Mouse (Mus musculus) hindbrain, embryonic 13.5 days (tissue): ENCODE data around the gene Rsad2. TPM values are rescaled to one million over a fixed set of nuclear protein-coding genes. Genes with fewer than 3 reads are reported as not detected.

Experiments
- ATAC-seq: fragments of 200-750 bp; cut with Nextera tagmentation; 2 replicates; pipeline ENCODE4 v1.8.0; 2017; ENCODE audit warnings: moderate TSS enrichment; ENCODE audit not compliant: low FRiP score
- H3K27ac ChIP-seq: fragments of 300-500 bp; sonication (generic); 2 replicates; pipeline ENCODE4 v1.5.1; 2015; ENCODE audit warnings: inconsistent platforms, mild to moderate bottlenecking, moderate library complexity
- H3K27me3 ChIP-seq: fragments of 300-500 bp; sonication (generic); 2 replicates; pipeline ENCODE4 v1.6.1; 2015; ENCODE audit warnings: mild to moderate bottlenecking, inconsistent platforms
- H3K36me3 ChIP-seq: fragments of 300-500 bp; sonication (generic); 2 replicates; pipeline ENCODE4 v1.6.1; 2015; ENCODE audit warnings: mild to moderate bottlenecking, inconsistent platforms
- H3K4me1 ChIP-seq: fragments of 300-500 bp; sonication (generic); replicated peaks from 2 replicates; pipeline ENCODE4 v1.6.1; 2015; ENCODE audit warnings: inconsistent platforms
- H3K4me2 ChIP-seq: fragments of 300-500 bp; sonication (generic); 2 replicates; pipeline ENCODE4 v1.6.1; 2015; ENCODE audit warnings: inconsistent platforms, mild to moderate bottlenecking, moderate library complexity
- H3K4me3 ChIP-seq: fragments of 300-500 bp; sonication (generic); 2 replicates; pipeline ENCODE4 v1.5.1; 2015; ENCODE audit warnings: mild to moderate bottlenecking, inconsistent platforms
- H3K9ac ChIP-seq: fragments of 300-500 bp; sonication (generic); 2 replicates; pipeline ENCODE4 v1.6.1; 2015; ENCODE audit warnings: mild to moderate bottlenecking, inconsistent platforms
- H3K9me3 ChIP-seq: fragments of 300-500 bp; sonication (generic); 2 replicates; pipeline ENCODE4 v1.6.1; 2016; ENCODE audit warnings: inconsistent platforms
- WGBS: fragments of 180-500 bp; shearing (Covaris S2); methylation state at CpG from one replicate; pipeline ENCODE4 v1.1.7; 2015; 5-methylcytosine and 5-hydroxymethylcytosine counted together
- polyA plus RNA-seq: library from polyadenylated mRNA; unstranded; fragments of >200 nt; fragmentation: Nextera tagmentation; extraction: Ambion mirVana; gene quantifications from 2 replicates; pipeline ENCODE4 v1.2.1, GENCODE M21; 2015

The Rsad2 gene
- polyA plus RNA-seq, 1 experiment from 2014 or later, result 0.44 TPM

- Histone ChIP-seq H3K36me3 (peaks cover 5% of the 10 kb centered on the region; the same call in 1 of the 2 replicates), H3K4me1 (peaks cover 28% of the 10 kb centered on the region), H3K4me2 (peak overlapping the region; percentile 99; the same call in 1 of the 2 replicates), H3K27ac (no peak overlapping the region), H3K4me3 (no peak overlapping the region), H3K9me3 (no peaks in the 10 kb centered on the region), H3K9ac (no peak overlapping the region), H3K27me3 (no peaks in the 10 kb centered on the region)
- no peak for ATAC-seq
- 72% methylated on average over 3 of the region's 3 CpGs for WGBS
Observed at GRCm38 (mm10) chr12:26471376-26471775, 15.1 kb upstream of the Rsad2 start.

DNA sequence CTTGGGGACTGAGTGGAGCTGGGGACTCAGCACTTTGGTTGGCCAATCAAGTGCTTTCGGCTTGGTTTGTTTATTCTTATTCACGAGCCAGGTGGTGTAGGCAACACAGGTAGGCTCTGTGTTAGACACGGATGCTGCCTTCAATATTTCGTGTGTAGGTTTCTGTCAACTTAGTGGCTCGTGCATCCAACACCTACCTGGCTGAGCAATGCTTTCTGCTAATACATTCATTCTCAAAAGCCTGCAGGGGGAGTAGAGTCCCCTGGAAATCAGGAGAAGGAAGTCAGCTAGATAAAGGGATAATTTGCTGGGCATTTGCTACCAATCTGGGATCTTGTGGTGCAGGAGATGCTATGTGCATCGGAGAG lies 13.8 kb upstream of the Rsad2 start:
- WGBS, result 27% methylated on average over 6 of the region's 6 CpGs
- Histone ChIP-seq H3K27ac (peak overlapping the region; percentile 95), H3K4me2 (peak overlapping the region; percentile 99), H3K27me3 (no peaks in the 10 kb centered on the region), H3K4me1 (peaks cover 28% of the 10 kb centered on the region), H3K36me3 (peaks cover 5% of the 10 kb centered on the region; the same call in 1 of the 2 replicates), H3K4me3 (peak overlapping the region; percentile 66), H3K9me3 (no peaks in the 10 kb centered on the region), H3K9ac (peak overlapping the region; percentile 90)
- 0 out of 2 replicates have a peak, but pooled peaks have one; percentile 8 for ATAC-seq

DNA sequence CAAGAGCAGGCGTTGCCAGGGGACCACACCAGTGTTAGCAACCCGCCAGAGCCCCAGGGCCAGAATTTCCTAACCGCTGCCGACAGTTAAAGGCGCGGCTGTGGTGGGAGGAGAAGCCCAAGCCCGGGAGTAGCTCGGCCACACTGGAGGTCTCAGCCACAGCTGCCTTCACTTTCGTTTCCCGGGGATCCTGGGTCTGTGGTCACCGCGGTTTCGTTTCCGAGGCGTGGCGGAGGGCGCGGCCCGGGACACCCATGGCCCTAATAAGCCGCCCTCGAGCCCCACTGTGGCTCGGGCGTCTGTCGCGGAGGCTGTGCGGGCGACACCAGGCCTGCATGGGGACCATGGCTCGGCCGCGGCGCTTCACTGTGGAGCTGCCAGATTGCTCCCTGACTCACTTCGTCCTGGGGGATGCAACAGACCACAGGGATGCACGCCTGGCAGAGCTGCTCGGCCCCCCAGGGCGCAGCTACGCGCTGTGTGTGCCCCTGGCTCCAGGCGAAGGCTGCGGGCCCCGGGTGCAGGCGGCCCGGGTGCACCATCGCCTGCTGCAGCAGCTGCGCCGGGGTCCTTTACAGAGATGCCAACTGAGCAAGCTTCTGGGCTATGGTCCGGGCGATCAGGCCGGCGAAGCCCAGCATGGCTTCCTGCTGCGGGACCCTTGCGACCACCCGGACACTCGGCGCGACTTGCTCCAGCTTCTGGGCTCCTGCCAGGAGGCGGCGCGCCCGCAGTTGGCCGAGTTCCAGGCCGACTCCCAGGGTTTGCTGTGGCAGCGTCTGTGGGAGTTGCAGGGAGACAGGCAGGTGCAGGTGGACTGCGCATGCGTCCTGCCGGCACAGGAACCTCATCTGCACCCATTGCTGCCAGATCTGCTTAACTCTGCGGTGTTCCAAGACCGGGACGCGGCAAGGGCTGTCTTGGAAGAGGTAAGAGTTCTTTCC lies 13.1 kb upstream of the Rsad2 start, which contains the start of gene Cmpk2:
Gene Cmpk2 (plus strand): TSS at position 107 of the 944 bp plus-strand sequence.
- peak within 1 kb of the TSS; percentile 95 for H3K27ac ChIP-seq
- peaks cover 5% of the 10 kb centered on the region; the same call in 1 of the 2 replicates for H3K36me3 ChIP-seq
- no peaks in the 10 kb centered on the region for H3K9me3 ChIP-seq
- H3K27me3 ChIP-seq, result no peaks in the 10 kb centered on the region
- H3K4me1 ChIP-seq, result peaks cover 28% of the 10 kb centered on the region
- peak within 1 kb of the TSS; percentile 99 for H3K4me2 ChIP-seq
- WGBS, result under 1% methylated on average over 68 of the region's 69 CpGs
- H3K9ac ChIP-seq, result peak within 1 kb of the TSS; percentile 90
- H3K4me3 ChIP-seq, result peak within 1 kb of the TSS; percentile 66
- peak; percentile 88 for ATAC-seq

DNA sequence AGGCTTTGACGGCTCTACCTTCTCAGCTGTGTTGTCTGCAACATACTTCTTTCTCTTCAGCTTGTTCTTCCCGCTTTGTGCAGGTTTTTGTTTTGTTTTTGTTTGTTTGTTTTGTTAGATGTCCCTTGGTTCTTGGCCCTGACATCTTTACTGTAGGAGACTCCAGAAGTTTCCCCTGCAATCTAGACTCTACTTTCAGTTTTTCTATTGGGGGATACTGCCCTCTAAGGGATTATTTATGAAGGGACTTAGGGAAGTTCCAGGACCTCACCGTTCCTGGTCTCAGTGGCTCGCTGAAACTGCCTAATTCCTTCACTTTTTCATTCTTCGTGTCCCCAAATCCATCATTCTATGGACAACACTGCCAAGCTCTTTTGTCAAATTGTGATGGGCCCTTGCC lies 9.3 kb upstream of the Rsad2 start:
- no peaks in the 10 kb centered on the region for H3K27me3 ChIP-seq
- no peak overlapping the region for H3K4me3 ChIP-seq
- H3K27ac ChIP-seq, result no peak overlapping the region
- ATAC-seq, result no peak
- H3K9me3 ChIP-seq, result no peaks in the 10 kb centered on the region
- no peak overlapping the region for H3K4me2 ChIP-seq
- 59% methylated on average over 5 of the region's 5 CpGs for WGBS
- no peak overlapping the region for H3K9ac ChIP-seq
- H3K36me3 ChIP-seq, result no peaks in the 10 kb centered on the region
- peaks cover 20% of the 10 kb centered on the region for H3K4me1 ChIP-seq

GRCm38 (mm10) chr12:26460091-26460490 lies 3.8 kb upstream of the Rsad2 start:
- H3K4me1 ChIP-seq, result peaks cover 10% of the 10 kb centered on the region
- ATAC-seq, result no peak
- 74% methylated on average over 2 of the region's 2 CpGs for WGBS
- H3K9me3 ChIP-seq, result no peaks in the 10 kb centered on the region
- H3K9ac ChIP-seq, result no peak overlapping the region
- H3K4me2 ChIP-seq, result no peak overlapping the region
- H3K36me3 ChIP-seq, result no peaks in the 10 kb centered on the region
- H3K27ac ChIP-seq, result no peak overlapping the region
- no peaks in the 10 kb centered on the region for H3K27me3 ChIP-seq
- no peak overlapping the region for H3K4me3 ChIP-seq

- Histone ChIP-seq H3K4me3 (no peak overlapping the region), H3K4me1 (peaks cover 10% of the 10 kb centered on the region), H3K9ac (no peak overlapping the region), H3K9me3 (no peaks in the 10 kb centered on the region), H3K27ac (no peak overlapping the region), H3K4me2 (no peak overlapping the region), H3K36me3 (no peaks in the 10 kb centered on the region), H3K27me3 (no peaks in the 10 kb centered on the region)
- ATAC-seq, result no peak
- 65% methylated on average over 5 of the region's 5 CpGs for WGBS
Observed at GRCm38 (mm10) chr12:26454682-26455081, 1.6 kb downstream of the Rsad2 start.

GRCm38 (mm10) chr12:26452951-26453350 lies 3.3 kb downstream of the Rsad2 start:
- ATAC-seq, result no peak
- Histone ChIP-seq H3K27me3 (no peaks in the 10 kb centered on the region), H3K4me3 (no peak overlapping the region), H3K4me2 (no peak overlapping the region), H3K4me1 (peaks cover 10% of the 10 kb centered on the region), H3K9ac (0 out of 2 replicates have a peak overlapping the region, but pooled peaks have one; percentile 29), H3K36me3 (no peaks in the 10 kb centered on the region), H3K9me3 (no peaks in the 10 kb centered on the region), H3K27ac (no peak overlapping the region)
- WGBS, result 83% methylated on average over 4 of the region's 4 CpGs

GRCm38 (mm10) chr12:26451150-26451549 lies 5.1 kb downstream of the Rsad2 start:
- 67% methylated on average over 1 of the region's 1 CpGs for WGBS
- Histone ChIP-seq H3K36me3 (no peaks in the 10 kb centered on the region), H3K9me3 (no peaks in the 10 kb centered on the region), H3K4me3 (no peak overlapping the region), H3K9ac (no peak overlapping the region), H3K4me2 (no peak overlapping the region), H3K4me1 (peaks cover 6% of the 10 kb centered on the region), H3K27me3 (no peaks in the 10 kb centered on the region), H3K27ac (no peak overlapping the region)
- ATAC-seq, result no peak

- no peak overlapping the region for H3K9ac ChIP-seq
- no peaks in the 10 kb centered on the region for H3K9me3 ChIP-seq
- H3K4me2 ChIP-seq, result no peak overlapping the region
- H3K4me3 ChIP-seq, result no peak overlapping the region
- ATAC-seq, result no peak
- no peaks in the 10 kb centered on the region for H3K27me3 ChIP-seq
- no peaks in the 10 kb centered on the region for H3K4me1 ChIP-seq
- whole genome bisulfite sequencing, result 95% methylated on average over 2 of the region's 2 CpGs
- H3K36me3 ChIP-seq, result no peaks in the 10 kb centered on the region
- H3K27ac ChIP-seq, result no peak overlapping the region
Observed at GRCm38 (mm10) chr12:26449483-26449882, 6.8 kb downstream of the Rsad2 start.

- H3K27me3 ChIP-seq, result no peaks in the 10 kb centered on the region
- H3K9ac ChIP-seq, result no peak overlapping the region
- no peaks in the 10 kb centered on the region for H3K4me1 ChIP-seq
- no peak overlapping the region for H3K4me2 ChIP-seq
- no peaks in the 10 kb centered on the region for H3K9me3 ChIP-seq
- no peak for ATAC-seq
- H3K27ac ChIP-seq, result no peak overlapping the region
- WGBS, result 88% methylated on average over 4 of the region's 4 CpGs
- H3K36me3 ChIP-seq, result no peaks in the 10 kb centered on the region
- no peak overlapping the region for H3K4me3 ChIP-seq
Observed at GRCm38 (mm10) chr12:26446377-26447045, 9.7 kb downstream of the Rsad2 start.

- H3K4me1 ChIP-seq, result no peaks in the 10 kb centered on the region
- H3K36me3 ChIP-seq, result no peaks in the 10 kb centered on the region
- 94% methylated on average over 2 of the region's 2 CpGs for WGBS
- H3K4me2 ChIP-seq, result no peak overlapping the region
- no peak overlapping the region for H3K27ac ChIP-seq
- H3K9ac ChIP-seq, result no peak overlapping the region
- H3K4me3 ChIP-seq, result no peak overlapping the region
- H3K27me3 ChIP-seq, result no peaks in the 10 kb centered on the region
- no peaks in the 10 kb centered on the region for H3K9me3 ChIP-seq
- ATAC-seq, result no peak
Observed at GRCm38 (mm10) chr12:26444511-26444910, 11.7 kb downstream of the Rsad2 start.

DNA sequence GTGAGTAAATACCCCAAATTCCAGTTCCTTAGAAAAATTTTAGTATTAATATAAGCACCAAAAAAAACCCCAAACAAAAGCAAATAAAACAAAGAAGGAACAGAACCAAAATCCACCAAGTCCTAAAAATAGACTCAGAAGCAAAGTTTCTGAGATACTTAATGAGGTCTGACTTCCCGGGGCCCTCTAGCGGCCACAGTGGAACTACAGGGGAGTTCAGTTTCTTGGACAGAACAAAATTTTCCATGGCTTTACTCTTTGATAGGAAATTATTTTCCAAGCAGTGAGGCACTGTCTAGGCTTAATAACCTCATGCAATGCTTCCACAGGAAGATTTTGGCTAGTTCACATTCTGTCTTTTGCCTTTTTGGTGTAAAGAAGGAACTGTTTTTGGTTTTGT lies 12.2 kb downstream of the Rsad2 start:
- Histone ChIP-seq H3K27me3 (no peaks in the 10 kb centered on the region), H3K9me3 (no peaks in the 10 kb centered on the region), H3K36me3 (no peaks in the 10 kb centered on the region), H3K4me1 (no peaks in the 10 kb centered on the region), H3K27ac (no peak overlapping the region), H3K4me3 (no peak overlapping the region), H3K4me2 (no peak overlapping the region), H3K9ac (no peak overlapping the region)
- 3% methylated on average over 2 of the region's 2 CpGs for WGBS
- no peak for ATAC-seq
